Mouse (Mus musculus): ENCODE data around the gene Mrpl51. TPM values are rescaled to one million over a fixed set of nuclear protein-coding genes. Genes with fewer than 3 reads are reported as not detected.

Gene Mrpl51
- total RNA-seq, 2 experiments from 2014 or later = 212 to 225 TPM

- intact Hi-C loops (cut with DNase I) = no loop called here
- DNase-seq = no peak
Measured at GRCm38 (mm10) chr6:125182133-125182532, 9.5 kb upstream of the Mrpl51 start.

- no peak for DNase-seq
- intact Hi-C loops (cut with DNase I) = loop anchor here (2.0 kb wide), 1 partner anchor 15 kb away; no protein-coding TSS in a partner anchor
Measured at GRCm38 (mm10) chr6:125186203-125186602, 5.4 kb upstream of the Mrpl51 start.

GRCm38 (mm10) chr6:125190816-125191215 is 785 bp upstream of the Mrpl51 start:
- no peak for DNase-seq
- intact Hi-C loops (cut with DNase I) = no loop called here

GRCm38 (mm10) chr6:125192016-125192714 is 564 bp downstream of the Mrpl51 start:
- peak; percentile 85 to 91 for DNase-seq
- intact Hi-C loops (cut with DNase I) = no loop called here

GRCm38 (mm10) chr6:125192841-125193240 is 1.2 kb downstream of the Mrpl51 start:
- intact Hi-C loops (cut with DNase I) = no loop called here
- DNase-seq = no peak

- intact Hi-C loops (cut with DNase I) = no loop called here
- no peak for DNase-seq
Measured at GRCm38 (mm10) chr6:125193390-125193789, 1.8 kb downstream of the Mrpl51 start.

- DNase-seq = no peak
- intact Hi-C loops (cut with DNase I) = no loop called here
Measured at GRCm38 (mm10) chr6:125195541-125196075, 4.0 kb downstream of the Mrpl51 start.

- intact Hi-C loops (cut with DNase I) = no loop called here
- DNase-seq = no peak
Measured at GRCm38 (mm10) chr6:125196301-125196700, 4.7 kb downstream of the Mrpl51 start.

GRCm38 (mm10) chr6:125197166-125197565 is 5.6 kb downstream of the Mrpl51 start:
- intact Hi-C loops (cut with DNase I) = no loop called here
- DNase-seq = no peak

- intact Hi-C loops (cut with DNase I) = no loop called here
- no peak for DNase-seq
Measured at GRCm38 (mm10) chr6:125210436-125210835, 18.8 kb downstream of the Mrpl51 start.

GRCm38 (mm10) chr6:125212621-125213020 is 21.0 kb downstream of the Mrpl51 start:
- DNase-seq = no peak
- intact Hi-C loops (cut with DNase I) = no loop called here

GRCm38 (mm10) chr6:125213129-125213528 is 21.5 kb downstream of the Mrpl51 start:
- no peak for DNase-seq

GRCm38 (mm10) chr6:125213715-125214114 is 22.1 kb downstream of the Mrpl51 start:
- no peak for DNase-seq
- intact Hi-C loops (cut with DNase I) = no loop called here

More at GRCm38 (mm10) chr6:125213129-125213528, 21.5 kb downstream of the Mrpl51 start:
- intact Hi-C loops (cut with DNase I) = no loop called here

- intact Hi-C loops (cut with DNase I) = no loop called here
- DNase-seq = peak; percentile 87 to 90
Measured at GRCm38 (mm10) chr6:125215148-125215954, 23.8 kb downstream of the Mrpl51 start, which contains the start of gene Vamp1. Gene Vamp1 (plus strand): TSS chr6:125215551.

GRCm38 (mm10) chr6:125216898-125217297 is 25.3 kb downstream of the Mrpl51 start:
- intact Hi-C loops (cut with DNase I) = loop anchor here (1.0 kb wide), 1 partner anchor 55 kb away; no protein-coding TSS in a partner anchor

GRCm38 (mm10) chr6:125217899-125218298 is 26.3 kb downstream of the Mrpl51 start:
- no peak for DNase-seq
- intact Hi-C loops (cut with DNase I) = no loop called here

More at GRCm38 (mm10) chr6:125216898-125217297, 25.3 kb downstream of the Mrpl51 start:
- no peak for DNase-seq

- peak in 1 of 2 experiments; percentile 34 for DNase-seq
- intact Hi-C loops (cut with DNase I) = no loop called here
Measured at GRCm38 (mm10) chr6:125218963-125219362, 27.4 kb downstream of the Mrpl51 start.

- intact Hi-C loops (cut with DNase I) = no loop called here
Measured at GRCm38 (mm10) chr6:125221115-125221745, 29.6 kb downstream of the Mrpl51 start.

GRCm38 (mm10) chr6:125222146-125222545 is 30.5 kb downstream of the Mrpl51 start:
- intact Hi-C loops (cut with DNase I) = no loop called here
- no peak for DNase-seq

More at GRCm38 (mm10) chr6:125221115-125221745, 29.6 kb downstream of the Mrpl51 start:
- no peak for DNase-seq

- intact Hi-C loops (cut with DNase I) = no loop called here
- DNase-seq = no peak
Measured at GRCm38 (mm10) chr6:125222577-125222976, 31.0 kb downstream of the Mrpl51 start.
